Mouse (Mus musculus) heart, postnatal 4 days (tissue): ENCODE measurements around the gene Kansl3. TPM values are rescaled to one million over a fixed set of nuclear protein-coding genes. Genes with fewer than 3 reads are reported as not detected.

Experiments
- DNase-seq: peaks from one replicate; pipeline ENCODE4 v3.0.0; 2021
- total RNA-seq, 2 experiments: library from RNA; stranded (reverse); gene quantifications; 2 replicates each; pipeline ENCODE4 v1.2.3; 2021

Gene Kansl3
- 10 to 100 TPM; 69.1 to 74.2 TPM for total RNA-seq

DNA sequence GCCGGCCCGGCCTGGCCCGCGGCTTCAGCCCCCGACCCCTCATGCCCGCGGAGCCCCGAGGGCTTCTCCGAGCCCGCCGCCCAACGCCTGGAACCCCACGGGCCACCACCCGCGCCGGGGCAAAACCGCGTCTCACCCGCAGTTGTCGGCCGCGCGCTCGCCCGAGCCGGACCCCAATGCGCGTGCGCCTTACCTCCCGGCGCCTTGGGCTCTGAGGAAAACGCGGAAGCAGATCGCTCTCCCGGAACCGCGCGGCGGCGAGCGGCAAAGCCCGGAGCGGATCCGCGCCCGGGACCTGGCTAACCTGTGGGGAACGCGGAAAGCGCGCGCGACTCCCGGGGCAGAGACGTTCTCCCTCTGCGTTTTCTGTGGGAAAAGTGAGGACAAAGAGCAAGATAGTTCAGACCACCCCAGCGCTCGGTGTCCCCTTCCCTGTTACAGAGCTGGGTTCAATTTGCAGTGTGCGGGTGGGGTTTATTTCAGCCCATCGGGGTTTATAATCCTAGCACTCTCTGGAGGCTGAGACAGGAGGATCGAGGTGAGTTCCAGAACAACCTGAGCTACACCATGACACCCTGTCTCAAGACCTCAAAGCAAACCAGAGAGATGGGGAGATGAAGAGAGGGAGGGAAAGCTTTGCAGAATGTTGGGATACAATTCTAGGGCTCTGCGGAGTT lies at the start of gene Kansl3:
TSS of gene Kansl3 (minus strand) at position 213 of the 677 bp plus-strand sequence.
- DNase-seq: peak; percentile 95

DNA sequence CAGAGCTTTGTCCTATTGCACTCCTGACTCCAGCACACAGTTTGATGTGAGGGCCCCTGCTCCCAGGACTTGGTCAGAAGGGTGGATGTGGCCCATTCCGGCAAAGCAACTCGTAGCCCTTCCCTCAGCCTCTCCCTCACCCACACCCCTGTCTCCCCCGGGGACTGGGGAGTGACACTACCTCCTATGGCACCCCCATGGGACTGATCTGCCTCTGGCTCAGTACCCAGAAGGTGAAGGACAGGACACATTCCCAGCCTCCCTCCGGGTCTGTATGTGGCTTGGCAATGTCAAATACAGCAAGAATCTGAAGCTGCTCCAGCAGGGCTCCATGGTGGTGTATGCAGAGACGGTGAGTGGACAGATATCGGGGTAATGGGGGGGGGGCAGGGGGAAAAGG lies 35.5 kb upstream of the Kansl3 start:
- no peak for DNase-seq

DNA sequence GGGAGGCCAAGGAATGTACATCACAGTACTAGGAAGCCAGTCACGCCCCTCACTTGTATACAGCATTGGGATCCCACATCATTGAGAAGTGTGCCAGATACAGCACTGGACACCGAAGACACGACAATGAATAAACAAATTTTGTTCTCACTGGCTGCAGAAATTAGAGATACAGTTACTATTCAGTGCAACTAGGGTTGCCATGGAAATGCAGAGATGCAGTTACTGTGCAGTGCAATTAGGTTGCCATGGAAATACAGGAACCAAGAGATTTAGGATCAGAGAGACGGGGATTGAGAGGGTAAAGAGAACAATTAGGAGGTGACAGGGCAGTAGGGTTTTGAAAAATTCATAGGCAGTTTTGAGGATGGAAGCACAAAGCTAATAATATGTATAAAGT lies 32.5 kb upstream of the Kansl3 start:
- no peak for DNase-seq

DNA sequence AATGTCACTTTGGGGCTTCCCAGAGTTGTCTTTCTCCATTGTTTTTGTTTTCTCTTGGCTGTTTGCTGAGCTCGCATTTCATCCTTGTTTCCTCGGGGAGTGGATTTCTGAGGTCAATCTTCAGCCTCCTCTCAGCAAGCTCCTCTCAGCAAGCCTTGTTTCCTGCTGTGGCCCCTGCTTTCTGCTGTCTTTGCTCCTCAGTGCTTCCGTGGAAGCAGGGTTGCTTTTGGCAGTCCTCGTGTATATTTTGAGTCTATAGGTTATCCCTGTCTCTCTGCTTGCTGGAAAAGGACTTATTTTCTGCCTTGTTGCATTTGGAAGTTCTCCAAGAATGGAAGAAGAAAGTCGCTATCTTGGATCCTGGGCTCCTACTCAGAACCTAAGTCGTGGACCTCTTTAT lies 28.1 kb upstream of the Kansl3 start:
- DNase-seq: no peak

DNA sequence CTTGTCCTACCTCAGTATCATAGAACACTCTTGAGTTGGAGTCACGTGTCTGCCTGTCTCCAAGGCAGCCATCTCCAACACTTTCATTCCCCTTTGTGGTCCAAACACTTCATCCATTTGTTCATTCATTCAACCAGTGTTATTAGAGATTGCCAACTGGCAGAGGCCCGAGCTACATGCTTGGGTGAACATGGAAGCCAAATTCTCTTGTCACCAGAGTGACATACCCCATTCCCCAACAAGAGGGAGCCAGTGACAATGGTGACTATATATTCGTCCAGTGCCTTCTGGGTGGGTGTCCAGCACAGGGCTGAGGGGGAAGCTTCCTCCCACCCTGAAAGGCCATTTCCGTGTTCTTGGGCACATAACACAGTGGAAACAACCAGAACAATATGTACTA lies 10.6 kb upstream of the Kansl3 start:
- no peak for DNase-seq

DNA sequence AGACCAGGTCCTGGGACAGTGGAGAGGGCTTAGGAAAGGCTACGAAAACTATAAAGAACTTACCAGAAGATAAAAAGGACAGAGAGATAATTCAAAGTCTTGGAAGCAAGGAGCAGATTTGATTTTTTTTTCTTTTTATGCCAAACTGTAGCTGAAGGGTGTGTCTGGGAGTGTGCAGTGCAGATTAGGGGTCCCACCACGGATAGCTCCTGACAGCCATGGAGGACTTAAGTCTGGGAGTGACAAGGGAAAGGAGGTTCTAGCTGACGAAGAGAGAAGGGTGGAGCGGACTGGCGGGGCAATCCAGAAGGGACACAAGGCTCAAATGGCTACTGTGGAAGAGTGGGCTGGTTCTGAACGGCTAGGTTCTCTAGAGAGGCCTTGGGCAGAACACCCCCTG lies 9.9 kb upstream of the Kansl3 start:
- no peak for DNase-seq

DNA sequence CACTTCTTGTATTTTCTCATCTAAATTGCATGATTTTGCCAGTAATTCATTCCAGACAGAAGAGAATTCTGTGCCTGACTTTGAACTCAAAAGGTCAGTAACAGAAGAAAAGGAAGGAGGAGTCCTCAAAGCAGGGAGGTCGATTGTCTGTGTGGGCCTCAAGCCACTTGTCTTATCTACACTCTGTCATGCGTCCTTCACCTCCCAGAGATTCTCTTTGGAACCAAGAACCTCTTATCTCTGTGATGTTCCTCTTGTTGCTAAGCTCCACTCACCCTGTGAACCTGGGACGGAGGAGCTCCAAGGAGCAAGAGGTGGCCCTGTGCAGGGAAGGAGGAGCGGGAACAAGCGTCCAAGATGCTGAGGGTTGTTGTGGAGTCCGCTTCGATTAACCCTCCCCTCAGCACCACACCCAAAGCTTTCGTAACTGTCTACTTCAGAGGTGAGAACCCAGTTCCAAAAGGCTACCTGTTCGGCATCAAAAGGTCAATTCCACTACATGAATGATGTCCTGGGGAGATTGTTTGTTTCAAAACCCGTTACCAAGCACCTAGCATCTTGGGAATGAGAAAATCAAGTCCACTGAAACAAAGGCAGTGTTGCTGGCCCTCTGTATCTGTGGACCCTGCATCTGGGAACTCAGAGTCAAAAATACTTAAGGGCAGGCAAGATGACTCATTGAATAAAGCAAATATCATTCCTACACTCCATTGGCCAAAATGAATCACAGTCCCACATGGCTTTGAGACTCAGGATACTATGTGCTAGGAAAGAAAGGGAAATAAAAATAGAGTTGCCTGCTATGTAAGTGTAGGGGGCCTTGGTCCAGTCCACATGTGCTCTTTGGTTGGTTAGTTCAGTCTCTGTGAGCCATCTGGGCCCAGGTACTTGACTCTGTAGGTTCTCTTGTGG lies 3.2 kb upstream of the Kansl3 start, which contains the start of gene Fer1l5:
TSS of gene Fer1l5 (plus strand) at position 358 of the 912 bp plus-strand sequence.
- no peak for DNase-seq

DNA sequence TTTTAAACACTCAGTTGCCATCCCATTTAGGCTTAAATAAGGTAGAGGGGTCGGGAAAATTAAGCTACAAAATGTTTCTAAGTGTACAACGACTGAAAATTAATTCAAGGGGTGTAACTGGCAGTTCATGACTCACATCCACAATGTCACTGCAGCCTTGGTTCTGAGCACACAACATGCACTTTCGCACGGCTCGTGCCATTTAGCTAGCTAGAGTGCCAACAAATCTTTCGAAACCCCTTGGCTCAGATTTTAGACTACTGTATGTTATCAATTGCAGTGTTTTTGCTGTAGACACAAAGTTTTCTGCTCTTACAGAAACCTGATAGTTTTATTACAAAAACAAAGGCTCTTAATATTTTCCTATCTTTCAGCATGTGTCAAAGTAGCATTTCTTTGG lies 1.9 kb upstream of the Kansl3 start:
- DNase-seq: no peak

DNA sequence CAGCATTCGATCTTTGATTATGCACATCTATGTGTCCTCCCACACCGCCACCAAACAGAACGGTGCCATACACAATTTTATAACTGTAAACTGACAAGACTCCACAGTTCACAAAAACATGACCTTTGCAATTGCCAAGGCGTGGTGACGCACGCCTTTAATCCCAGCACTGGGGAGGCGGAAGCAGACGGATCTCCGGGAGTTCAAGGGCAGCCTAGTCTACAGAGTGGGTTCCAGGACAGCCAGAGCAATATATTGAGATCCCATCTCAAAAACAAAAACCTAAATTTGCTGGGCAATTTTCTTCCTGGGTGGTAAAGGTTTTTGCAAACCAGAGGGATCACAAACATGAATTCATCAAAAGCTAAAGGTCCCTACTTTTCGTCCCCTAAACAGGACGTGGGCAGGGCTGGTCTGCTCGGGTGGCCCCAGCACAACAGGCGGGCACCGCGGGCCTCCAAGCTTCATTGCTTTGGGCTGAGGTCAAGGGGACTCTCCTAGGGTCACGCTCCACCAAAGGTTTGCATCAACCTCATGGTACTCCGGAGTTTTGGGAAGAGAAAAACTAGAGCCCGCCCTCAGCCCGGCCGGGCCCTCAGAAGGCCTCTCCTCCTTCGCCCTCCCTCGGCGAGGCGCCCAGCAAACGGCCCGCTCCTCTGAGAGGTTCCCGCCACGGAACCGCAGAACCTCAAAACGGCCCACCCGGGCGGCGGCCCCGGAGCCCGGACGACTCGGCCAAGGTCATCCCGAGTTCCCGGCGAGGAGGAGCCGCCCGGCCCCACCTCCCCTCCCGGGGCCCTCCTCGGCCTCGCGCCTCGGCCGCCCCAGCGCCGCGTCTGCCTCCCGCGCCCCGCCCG lies 641 bp downstream of the Kansl3 start:
- DNase-seq: peak; percentile 74

DNA sequence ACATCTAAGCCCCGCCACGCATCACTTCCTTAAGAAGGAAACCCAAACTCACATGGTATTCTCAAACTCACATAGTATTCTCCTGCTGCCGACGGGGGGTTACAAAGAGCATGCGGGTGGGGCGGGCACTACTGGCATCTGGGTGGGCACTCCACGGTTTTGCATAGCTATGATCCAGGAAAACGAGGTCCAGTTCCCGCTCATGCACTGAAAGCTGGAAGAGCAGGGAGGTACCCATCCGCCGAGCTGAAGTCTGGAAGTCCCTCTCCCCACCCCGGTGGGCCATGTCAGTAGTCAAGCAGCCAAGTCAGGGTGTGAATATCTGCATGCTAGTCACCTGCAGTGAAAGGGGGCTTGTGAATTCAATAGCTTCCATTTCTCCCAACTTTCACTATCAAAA lies 1.3 kb downstream of the Kansl3 start:
- DNase-seq: no peak

DNA sequence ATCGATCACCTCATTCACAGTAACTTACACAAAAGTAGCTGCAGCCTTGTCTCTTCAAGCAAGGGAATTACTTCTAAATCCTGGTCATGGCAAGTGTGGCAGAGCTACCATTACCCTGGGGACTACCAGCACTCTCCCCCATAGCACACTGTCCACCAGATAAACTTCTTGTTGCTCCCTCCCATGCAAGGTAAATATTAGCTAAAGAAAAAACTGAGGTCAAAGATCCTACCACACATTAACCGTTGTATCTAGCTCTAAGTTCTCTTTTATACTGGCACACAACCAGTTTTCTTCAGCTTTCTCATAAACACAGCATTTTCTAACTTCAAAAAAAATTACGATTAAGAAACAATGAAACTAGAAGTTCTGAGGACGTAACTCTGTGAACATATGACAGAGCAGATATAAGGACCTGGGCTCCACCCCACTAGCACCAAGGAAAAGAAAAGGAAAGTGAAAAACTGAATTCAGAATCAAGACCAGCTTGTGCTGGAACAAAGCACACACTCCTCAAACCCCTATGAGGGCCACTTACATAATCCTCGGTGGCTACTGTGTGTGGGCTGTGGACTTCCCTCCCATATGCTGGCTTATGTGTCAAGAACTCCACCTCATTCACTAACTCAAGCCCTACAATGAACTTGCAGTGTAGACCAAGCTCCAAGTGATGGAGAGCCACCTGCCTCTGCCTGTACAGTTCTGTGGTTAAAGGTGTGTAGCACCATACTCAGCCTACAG lies 11.9 kb downstream of the Kansl3 start:
- no peak for DNase-seq

DNA sequence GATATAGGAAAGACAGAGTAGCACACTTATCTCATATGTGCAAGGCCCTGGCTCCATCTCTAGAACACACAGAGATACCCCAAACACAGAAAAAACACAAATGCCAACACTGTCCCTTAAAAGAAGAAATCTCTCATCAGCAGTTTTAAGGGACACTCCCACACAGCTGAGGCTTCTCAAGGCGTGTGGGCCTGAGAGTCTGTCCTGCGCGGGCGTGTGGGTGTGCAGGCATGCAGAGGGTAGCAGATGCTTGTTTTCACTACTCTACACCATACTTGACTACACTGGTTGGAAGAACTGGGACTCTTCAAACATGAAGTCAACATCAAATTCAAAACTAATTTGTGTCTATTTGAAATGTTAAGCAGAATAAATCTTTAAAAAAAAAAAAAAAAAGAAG lies 16.6 kb downstream of the Kansl3 start:
- DNase-seq: no peak

DNA sequence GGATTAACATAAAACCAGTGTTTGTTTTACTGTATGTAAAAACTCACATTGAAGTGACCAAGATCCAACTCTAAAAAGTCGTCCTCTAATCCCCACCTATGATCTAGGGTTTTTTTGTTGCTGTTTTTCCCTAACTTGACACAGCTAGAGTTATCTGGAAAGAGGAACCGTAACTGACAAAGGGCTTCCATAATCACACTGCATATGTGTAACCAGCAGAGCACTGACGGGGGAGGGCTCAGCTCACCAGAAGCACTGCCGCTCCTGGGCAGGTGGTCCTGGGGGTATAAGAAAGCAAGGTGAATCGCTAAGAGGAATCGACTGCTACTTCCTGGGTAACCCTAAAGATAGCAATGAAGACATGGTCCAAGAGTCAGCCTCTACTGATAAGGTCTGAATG lies 26.4 kb downstream of the Kansl3 start:
- no peak for DNase-seq

DNA sequence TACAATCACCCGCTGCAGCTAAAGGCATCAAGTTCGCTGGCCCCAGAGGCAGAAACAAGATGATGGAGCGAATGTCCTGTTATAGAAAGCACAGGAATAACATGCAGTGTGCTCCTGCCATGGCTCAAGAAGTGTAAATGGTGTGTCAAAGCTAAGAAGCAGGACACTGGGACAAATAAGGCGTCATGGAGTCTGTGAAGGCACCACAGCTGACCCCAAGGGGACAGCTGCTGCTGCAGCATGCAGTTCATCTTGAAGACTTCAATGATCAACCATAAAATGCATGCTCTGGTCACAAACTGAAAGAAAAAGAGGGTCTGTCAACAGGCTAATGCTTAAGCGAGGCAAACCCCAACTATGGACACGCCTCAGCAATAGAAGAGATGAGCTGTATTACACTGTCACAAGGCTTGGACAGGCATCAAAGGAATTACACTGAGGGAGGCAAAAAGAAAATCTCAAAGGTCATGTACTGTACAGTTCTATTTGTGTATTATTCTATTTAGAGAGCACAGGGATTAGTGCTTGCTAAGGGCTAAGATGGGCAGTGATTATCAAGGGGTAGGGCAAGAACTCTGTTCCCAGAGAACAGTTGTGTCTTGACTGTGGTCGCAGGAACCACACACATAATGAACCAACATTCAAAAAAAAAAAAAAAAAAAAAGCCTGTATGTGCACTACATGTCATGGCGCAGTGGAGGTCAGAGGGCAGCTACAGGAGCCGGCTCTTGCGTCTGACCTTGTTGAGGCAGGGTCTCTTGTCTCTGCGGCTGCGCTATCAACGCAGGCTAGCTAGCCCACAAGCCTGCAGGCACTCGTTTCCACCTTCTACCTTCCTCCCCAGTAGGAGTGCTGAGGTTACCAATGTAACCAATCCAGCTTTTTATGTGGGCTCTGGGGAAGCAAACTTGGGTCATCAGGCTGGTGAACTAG lies 35.8 kb downstream of the Kansl3 start:
- DNase-seq: no peak

DNA sequence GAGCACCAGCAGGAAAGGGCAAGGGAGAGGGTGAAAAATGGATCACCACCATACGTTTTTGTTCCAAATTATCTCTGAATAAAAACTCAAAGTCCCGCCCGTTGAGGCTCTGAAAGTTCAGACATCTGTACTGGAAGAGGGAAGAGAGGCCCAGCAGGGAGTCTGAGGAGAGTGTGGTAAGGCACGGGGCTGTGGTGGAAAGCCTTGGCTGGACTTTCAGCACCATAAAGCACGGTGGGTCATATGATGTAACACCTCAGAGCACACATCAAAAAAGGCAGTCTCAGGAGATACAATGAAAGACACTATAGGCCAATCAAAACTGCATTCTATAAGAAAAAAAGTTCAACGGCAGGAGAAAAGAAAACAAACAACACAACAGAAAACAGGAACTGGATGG lies 37.2 kb downstream of the Kansl3 start:
- no peak for DNase-seq

DNA sequence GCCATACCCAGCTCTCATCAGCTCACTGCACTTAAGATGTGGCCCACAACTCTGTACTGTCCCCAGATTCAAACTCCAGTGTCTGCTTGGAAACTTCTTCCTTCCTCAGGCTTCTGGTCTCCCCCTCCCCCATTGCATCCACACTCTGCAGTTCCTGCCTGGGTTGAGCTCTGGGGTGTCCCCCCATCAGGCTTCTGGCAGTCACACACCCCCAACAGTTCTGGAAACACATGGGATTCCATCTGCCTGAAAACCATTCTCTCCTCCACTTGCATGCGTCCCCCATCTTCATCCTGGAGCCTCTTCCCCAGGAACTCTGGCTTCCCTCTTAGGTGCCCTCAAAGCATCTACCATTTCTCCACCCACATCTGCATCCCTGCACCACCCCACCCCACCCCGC lies 42.2 kb downstream of the Kansl3 start:
- DNase-seq: no peak

DNA sequence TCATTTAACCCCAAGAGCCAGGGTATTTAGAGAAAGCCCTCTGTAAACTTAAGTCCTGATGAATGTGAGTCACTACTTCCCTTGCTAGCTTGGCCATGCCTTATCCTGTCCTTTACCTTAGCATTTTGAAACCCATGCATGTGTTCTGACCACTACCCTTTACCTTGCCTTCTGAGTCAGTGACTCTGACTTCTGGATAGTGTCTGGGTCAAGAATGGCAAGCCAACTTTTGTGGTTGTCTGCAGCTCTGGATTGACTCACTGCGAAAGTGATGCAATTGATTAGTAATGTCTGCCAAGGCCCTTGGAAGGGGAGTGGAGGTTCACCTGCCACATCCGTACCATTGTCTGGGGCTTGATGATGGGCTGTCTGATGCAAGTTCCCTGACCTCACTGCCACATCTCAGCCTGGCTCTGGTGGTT lies 43.1 kb downstream of the Kansl3 start:
- DNase-seq: no peak

DNA sequence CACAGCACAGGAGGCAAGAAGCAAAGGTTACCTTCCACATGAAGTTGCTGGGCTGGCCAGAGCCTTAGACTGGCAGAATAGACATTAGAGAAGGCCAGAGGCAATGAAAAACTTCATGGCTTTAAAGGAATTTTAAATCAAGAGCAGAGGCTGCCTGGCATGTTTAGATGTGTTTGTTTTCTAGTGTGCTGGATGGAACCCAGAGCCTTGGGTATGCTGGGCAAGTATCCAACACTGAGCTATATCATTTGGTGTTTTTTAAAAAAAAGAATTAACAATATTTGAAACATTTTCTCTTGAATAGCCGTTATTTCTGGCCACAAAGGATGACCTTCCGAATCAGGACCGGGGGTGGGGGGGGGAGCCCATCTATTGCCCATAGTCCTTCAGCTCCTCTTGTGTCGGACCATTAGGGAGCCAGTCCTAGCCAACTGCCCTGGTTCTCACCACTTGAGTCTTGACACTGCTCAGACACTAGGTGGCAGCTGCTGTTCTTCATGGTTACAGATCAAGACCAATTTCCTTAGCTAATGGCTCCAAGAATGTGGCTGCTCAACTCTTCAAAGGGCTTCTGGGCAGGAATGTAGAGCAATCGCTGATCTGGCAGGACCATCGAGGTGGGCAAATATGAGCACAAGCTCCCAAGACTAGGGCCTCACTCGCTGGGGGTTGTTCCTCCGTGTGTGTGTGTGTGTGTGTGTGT lies 45.1 kb downstream of the Kansl3 start:
- peak; percentile 67 for DNase-seq

DNA sequence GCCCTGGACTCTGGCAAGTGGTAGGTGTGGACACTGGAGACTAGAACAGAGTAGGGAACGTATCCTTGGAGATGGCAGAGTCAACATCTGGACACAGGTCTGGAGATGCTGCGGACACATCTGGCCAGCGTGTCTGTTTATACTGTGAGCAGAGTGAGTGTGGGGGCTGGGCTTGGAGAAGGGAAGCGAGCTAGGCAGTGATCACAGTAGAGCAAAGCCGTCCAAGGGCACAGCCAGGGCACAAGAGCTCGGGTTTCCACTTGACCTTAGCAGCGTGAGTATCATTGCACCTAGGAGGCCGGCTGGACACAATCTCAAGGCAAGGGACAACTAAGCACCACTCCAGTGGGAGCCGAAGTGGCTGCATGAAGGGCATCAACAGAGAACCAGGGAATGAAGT lies 45.9 kb downstream of the Kansl3 start:
- DNase-seq: no peak

DNA sequence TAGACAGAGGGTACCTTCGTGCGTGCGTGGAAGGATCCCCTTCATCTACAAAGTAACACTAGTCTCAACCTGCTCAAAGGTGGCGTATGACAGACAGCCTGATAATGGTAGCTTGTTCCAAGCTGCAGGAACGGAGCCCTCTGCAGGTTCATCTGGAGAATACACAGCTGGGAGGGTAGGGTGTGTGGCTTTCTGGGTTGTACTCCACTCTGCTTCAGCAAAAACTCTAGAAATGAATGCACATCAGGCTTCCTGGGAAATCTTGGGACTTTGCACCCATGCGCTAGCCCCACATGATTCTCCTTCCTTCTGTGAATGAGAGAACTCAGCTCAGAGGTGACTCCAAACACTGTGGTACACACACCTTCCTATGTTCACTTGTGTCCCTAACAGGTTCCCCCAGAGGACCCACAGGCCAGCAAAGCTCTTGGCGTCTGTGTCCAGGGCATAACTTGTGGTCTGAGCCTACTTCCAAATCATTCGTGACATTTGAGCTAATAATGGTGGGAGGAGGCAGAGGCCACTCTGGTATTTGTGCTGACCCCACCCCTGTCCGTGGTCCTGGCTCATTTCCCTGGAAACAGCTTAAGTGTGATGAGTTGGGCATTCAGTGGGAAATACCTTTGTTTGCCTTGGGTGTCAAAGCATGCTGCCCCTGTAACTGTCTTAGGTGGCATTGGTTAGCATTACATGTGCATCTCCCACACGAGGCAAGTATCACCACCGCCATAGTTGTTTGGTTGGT lies 47.0 kb downstream of the Kansl3 start:
- DNase-seq: no peak
